Mouse (Mus musculus) limb, embryonic 10.5 days (tissue): ENCODE measurements at regions not wholly inside any gene's neighbourhood (a gene's known extent, or its start where the extent isn't known, plus 50 kb on each side); places are given as distances from the start of the nearest gene placed in this dataset.
A peak's percentile ranks its signal among the peaks of the same experiment; 100 is the strongest.

Experiments used
- DNase-seq: peaks from one replicate; pipeline ENCODE4 v3.0.0-alpha.2; 2017; ENCODE audit warnings: low spot score
- H3K27ac ChIP-seq: fragments of 300-500 bp; sonication (generic); 2 replicates; pipeline ENCODE4 v1.5.1; 2016; ENCODE audit warnings: mild to moderate bottlenecking
- H3K27me3 ChIP-seq: fragments of 300-500 bp; sonication (generic); 2 replicates; pipeline ENCODE4 v1.6.1; 2016; ENCODE audit warnings: low read depth, mild to moderate bottlenecking; ENCODE audit not compliant: poor library complexity, severe bottlenecking
- H3K36me3 ChIP-seq: fragments of 300-500 bp; sonication (generic); 2 replicates; pipeline ENCODE4 v1.6.1; 2016; ENCODE audit warnings: mild to moderate bottlenecking, moderate library complexity
- H3K4me1 ChIP-seq: fragments of 300-500 bp; sonication (generic); 2 replicates; pipeline ENCODE4 v1.6.1; 2016
- H3K4me3 ChIP-seq: fragments of 300-500 bp; sonication (generic); 2 replicates; pipeline ENCODE4 v1.5.1; 2016; ENCODE audit warnings: mild to moderate bottlenecking, moderate library complexity
- H3K9me3 ChIP-seq: fragments of 300-500 bp; sonication (generic); replicated peaks from 2 replicates; pipeline ENCODE4 v1.6.1; 2016; ENCODE audit warnings: mild to moderate bottlenecking
- WGBS: fragments of 180-500 bp; shearing (Covaris S2); methylation state at CpG from one replicate; pipeline ENCODE4 v1.1.7; 2016; 5-methylcytosine and 5-hydroxymethylcytosine counted together

- Histone ChIP-seq H3K4me3 (no peak overlapping the region), H3K4me1 (peaks cover 17% of the 10 kb centered on the region), H3K9me3 (no peaks in the 10 kb centered on the region), H3K27ac (no peak overlapping the region), H3K36me3 (no peaks in the 10 kb centered on the region), H3K27me3 (no peaks in the 10 kb centered on the region)
- 82% methylated on average over 2 of the region's 2 CpGs for WGBS
- DNase-seq, result no peak
Observed at GRCm38 (mm10) chr8:87417466-87417865, 54.9 kb downstream of the Cbln1 start.

GRCm38 (mm10) chr8:87415051-87415630 lies 57.3 kb downstream of the Cbln1 start:
- no peaks in the 10 kb centered on the region for H3K27me3 ChIP-seq
- H3K9me3 ChIP-seq, result no peaks in the 10 kb centered on the region
- H3K4me1 ChIP-seq, result no peaks in the 10 kb centered on the region
- no peaks in the 10 kb centered on the region for H3K36me3 ChIP-seq
- H3K27ac ChIP-seq, result no peak overlapping the region
- H3K4me3 ChIP-seq, result no peak overlapping the region
- WGBS, result 86% methylated on average over 3 of the region's 3 CpGs
- no peak for DNase-seq

GRCm38 (mm10) chr8:87389016-87389415 lies 83.4 kb downstream of the Cbln1 start:
- peaks cover 11% of the 10 kb centered on the region for H3K4me1 ChIP-seq
- no peaks in the 10 kb centered on the region for H3K27me3 ChIP-seq
- 67% methylated on average over 2 of the region's 2 CpGs for WGBS
- H3K36me3 ChIP-seq, result no peaks in the 10 kb centered on the region
- no peaks in the 10 kb centered on the region for H3K9me3 ChIP-seq
- DNase-seq, result no peak
- no peak overlapping the region for H3K4me3 ChIP-seq
- no peak overlapping the region for H3K27ac ChIP-seq

GRCm38 (mm10) chr8:87383527-87384206 lies 88.7 kb downstream of the Cbln1 start:
- 80% methylated on average over 12 of the region's 12 CpGs for WGBS
- no peak for DNase-seq

GRCm38 (mm10) chr8:87382311-87382710 lies 90.1 kb downstream of the Cbln1 start:
- Histone ChIP-seq H3K9me3 (no peaks in the 10 kb centered on the region), H3K27me3 (no peaks in the 10 kb centered on the region), H3K4me1 (peaks cover 16% of the 10 kb centered on the region; the same call in 1 of the 2 replicates), H3K36me3 (no peaks in the 10 kb centered on the region), H3K4me3 (no peak overlapping the region), H3K27ac (no peak overlapping the region)
- DNase-seq, result no peak
- WGBS, result 86% methylated on average over 5 of the region's 5 CpGs

More at GRCm38 (mm10) chr8:87383527-87384206, 88.7 kb downstream of the Cbln1 start:
- H3K36me3 ChIP-seq, result no peaks in the 10 kb centered on the region
- peaks cover 18% of the 10 kb centered on the region; the same call in 1 of the 2 replicates for H3K4me1 ChIP-seq
- H3K27ac ChIP-seq, result no peak overlapping the region; the same call in 1 of the 2 replicates
- H3K27me3 ChIP-seq, result no peaks in the 10 kb centered on the region
- H3K9me3 ChIP-seq, result no peaks in the 10 kb centered on the region
- H3K4me3 ChIP-seq, result no peak overlapping the region

GRCm38 (mm10) chr8:87380791-87381190 lies 91.6 kb downstream of the Cbln1 start:
- Histone ChIP-seq H3K27me3 (no peaks in the 10 kb centered on the region), H3K36me3 (no peaks in the 10 kb centered on the region), H3K4me3 (no peak overlapping the region), H3K4me1 (peaks cover 20% of the 10 kb centered on the region), H3K9me3 (no peaks in the 10 kb centered on the region), H3K27ac (no peak overlapping the region)
- DNase-seq, result no peak
- 57% methylated on average over 3 of the region's 3 CpGs for WGBS

GRCm38 (mm10) chr8:87379296-87379695 lies 93.1 kb downstream of the Cbln1 start:
- Histone ChIP-seq H3K9me3 (no peaks in the 10 kb centered on the region), H3K4me1 (peaks cover 33% of the 10 kb centered on the region), H3K27me3 (no peaks in the 10 kb centered on the region), H3K36me3 (no peaks in the 10 kb centered on the region), H3K4me3 (no peak overlapping the region), H3K27ac (no peak overlapping the region)
- WGBS, result 92% methylated on average over 8 of the region's 8 CpGs
- DNase-seq, result no peak

- no peaks in the 10 kb centered on the region for H3K36me3 ChIP-seq
- H3K4me3 ChIP-seq, result peak overlapping the region; percentile 11; the same call in 1 of the 2 replicates
- H3K27ac ChIP-seq, result peak overlapping the region; percentile 54
- no peaks in the 10 kb centered on the region for H3K27me3 ChIP-seq
- no peak for DNase-seq
- no peaks in the 10 kb centered on the region for H3K9me3 ChIP-seq
- 25% methylated on average over 6 of the region's 6 CpGs for WGBS
- peaks cover 60% of the 10 kb centered on the region for H3K4me1 ChIP-seq
Observed at GRCm38 (mm10) chr8:87374044-87374443, 98.4 kb downstream of the Cbln1 start.

GRCm38 (mm10) chr8:87373535-87373934 lies 98.9 kb downstream of the Cbln1 start:
- no peaks in the 10 kb centered on the region for H3K36me3 ChIP-seq
- H3K4me1 ChIP-seq, result peaks cover 60% of the 10 kb centered on the region
- H3K27me3 ChIP-seq, result no peaks in the 10 kb centered on the region
- H3K9me3 ChIP-seq, result no peaks in the 10 kb centered on the region
- peak overlapping the region; percentile 11; the same call in 1 of the 2 replicates for H3K4me3 ChIP-seq
- DNase-seq, result peak; percentile 82
- WGBS, result 9% methylated on average over 6 of the region's 6 CpGs
- H3K27ac ChIP-seq, result peak overlapping the region; percentile 82

GRCm38 (mm10) chr8:87372061-87372460 lies 100.3 kb downstream of the Cbln1 start:
- H3K27me3 ChIP-seq, result no peaks in the 10 kb centered on the region
- no peaks in the 10 kb centered on the region for H3K36me3 ChIP-seq
- no peak for DNase-seq
- H3K9me3 ChIP-seq, result no peaks in the 10 kb centered on the region
- peaks cover 60% of the 10 kb centered on the region for H3K4me1 ChIP-seq
- 0 out of 2 replicates have a peak overlapping the region, but pooled peaks have one; percentile 18 for H3K4me3 ChIP-seq
- peak overlapping the region; percentile 82 for H3K27ac ChIP-seq

GRCm38 (mm10) chr8:87370194-87370593 lies 102.2 kb downstream of the Cbln1 start:
- H3K4me3 ChIP-seq, result no peak overlapping the region
- H3K4me1 ChIP-seq, result peaks cover 50% of the 10 kb centered on the region
- H3K9me3 ChIP-seq, result no peaks in the 10 kb centered on the region
- 89% methylated on average over 3 of the region's 3 CpGs for WGBS
- H3K36me3 ChIP-seq, result no peaks in the 10 kb centered on the region
- DNase-seq, result no peak
- no peaks in the 10 kb centered on the region for H3K27me3 ChIP-seq
- H3K27ac ChIP-seq, result 0 out of 2 replicates have a peak overlapping the region, but pooled peaks have one; percentile 17

- Histone ChIP-seq H3K36me3 (no peaks in the 10 kb centered on the region), H3K27ac (no peak overlapping the region), H3K27me3 (no peaks in the 10 kb centered on the region), H3K4me3 (no peak overlapping the region), H3K4me1 (peaks cover 6% of the 10 kb centered on the region; the same call in 1 of the 2 replicates), H3K9me3 (no peaks in the 10 kb centered on the region)
- DNase-seq, result no peak
- WGBS, result 80% methylated on average over 4 of the region's 4 CpGs
Observed at GRCm38 (mm10) chr8:87350471-87350870, 121.9 kb downstream of the Cbln1 start.

GRCm38 (mm10) chr8:87349781-87350181 lies 122.6 kb downstream of the Cbln1 start:
- Histone ChIP-seq H3K36me3 (no peaks in the 10 kb centered on the region), H3K27me3 (no peaks in the 10 kb centered on the region), H3K27ac (no peak overlapping the region), H3K4me1 (peaks cover 6% of the 10 kb centered on the region; the same call in 1 of the 2 replicates), H3K4me3 (no peak overlapping the region), H3K9me3 (no peaks in the 10 kb centered on the region)
- DNase-seq, result no peak
- WGBS, result 72% methylated on average over 4 of the region's 4 CpGs
